Mouse (Mus musculus) midbrain, embryonic 15.5 days (tissue): ENCODE data around the gene Cenpa. TPM values are rescaled to one million over a fixed set of nuclear protein-coding genes. Genes with fewer than 3 reads are reported as not detected.

Experiments
- ATAC-seq: fragments of 200-750 bp; cut with Nextera tagmentation; replicated peaks from 2 replicates; pipeline ENCODE4 v1.8.0; 2017; ENCODE audit warnings: moderate TSS enrichment
- H3K27ac ChIP-seq: fragments of 300-500 bp; sonication (generic); 2 replicates; pipeline ENCODE4 v1.5.1; 2015; ENCODE audit warnings: mild to moderate bottlenecking, inconsistent platforms
- H3K27me3 ChIP-seq: fragments of 300-500 bp; sonication (generic); replicated peaks from 2 replicates; pipeline ENCODE4 v1.6.1; 2015; ENCODE audit warnings: inconsistent platforms
- H3K36me3 ChIP-seq: fragments of 300-500 bp; sonication (generic); replicated peaks from 2 replicates; pipeline ENCODE4 v1.6.1; 2015; ENCODE audit warnings: inconsistent platforms
- H3K4me1 ChIP-seq: fragments of 300-500 bp; sonication (generic); 2 replicates; pipeline ENCODE4 v1.6.1; 2015; ENCODE audit warnings: inconsistent platforms
- H3K4me2 ChIP-seq: fragments of 300-500 bp; sonication (generic); 2 replicates; pipeline ENCODE4 v1.6.1; 2015; ENCODE audit warnings: inconsistent platforms, mild to moderate bottlenecking, moderate library complexity
- H3K4me3 ChIP-seq: fragments of 300-500 bp; sonication (generic); 2 replicates; pipeline ENCODE4 v1.5.1; 2015; ENCODE audit warnings: mild to moderate bottlenecking, inconsistent platforms
- H3K9ac ChIP-seq: fragments of 300-500 bp; sonication (generic); 2 replicates; pipeline ENCODE4 v1.6.1; 2015; ENCODE audit warnings: mild to moderate bottlenecking, inconsistent platforms
- H3K9me3 ChIP-seq: fragments of 300-500 bp; sonication (generic); 2 replicates; pipeline ENCODE4 v1.6.1; 2016; ENCODE audit warnings: inconsistent platforms
- WGBS: fragments of 180-500 bp; shearing (Covaris S2); methylation state at CpG from one replicate; pipeline ENCODE4 v1.1.7; 2015; ENCODE audit warnings: mixed read lengths; 5-methylcytosine and 5-hydroxymethylcytosine counted together
- polyA plus RNA-seq: library from polyadenylated mRNA; unstranded; fragments of >200 nt; fragmentation: Nextera tagmentation; extraction: Ambion mirVana; gene quantifications from 2 replicates; pipeline ENCODE4 v1.2.1, GENCODE M21; 2015

Cenpa gene
- polyA plus RNA-seq, 1 experiment from 2014 or later = 39.4 TPM

DNA sequence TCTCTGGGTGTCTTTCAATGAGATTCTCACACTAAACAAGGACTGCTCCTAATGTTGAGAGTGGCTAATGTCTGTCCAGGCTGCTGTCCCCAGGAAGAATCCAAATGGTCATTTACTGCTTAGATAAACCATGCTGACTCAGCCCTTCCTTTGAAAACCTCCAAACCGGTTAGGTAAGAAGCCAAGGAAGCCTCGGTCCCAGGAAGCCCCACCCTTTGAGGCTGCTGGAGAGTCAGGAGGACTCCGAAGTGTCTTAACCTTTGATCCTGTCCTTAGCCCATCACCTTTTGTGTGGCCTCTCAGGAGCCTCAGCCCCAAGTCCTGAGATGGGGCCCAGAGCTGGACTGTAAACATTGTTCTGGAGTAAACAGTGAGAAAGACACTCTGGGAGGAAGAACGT is 17.0 kb upstream of the Cenpa start:
- peaks cover 21% of the 10 kb centered on the region for H3K4me1 ChIP-seq
- ATAC-seq = no peak
- H3K36me3 ChIP-seq = no peaks in the 10 kb centered on the region
- WGBS = 83% methylated on average over 4 of the region's 4 CpGs
- no peaks in the 10 kb centered on the region for H3K9me3 ChIP-seq
- H3K27me3 ChIP-seq = no peaks in the 10 kb centered on the region
- no peak overlapping the region for H3K4me2 ChIP-seq
- H3K27ac ChIP-seq = no peak overlapping the region
- H3K9ac ChIP-seq = no peak overlapping the region
- no peak overlapping the region for H3K4me3 ChIP-seq

DNA sequence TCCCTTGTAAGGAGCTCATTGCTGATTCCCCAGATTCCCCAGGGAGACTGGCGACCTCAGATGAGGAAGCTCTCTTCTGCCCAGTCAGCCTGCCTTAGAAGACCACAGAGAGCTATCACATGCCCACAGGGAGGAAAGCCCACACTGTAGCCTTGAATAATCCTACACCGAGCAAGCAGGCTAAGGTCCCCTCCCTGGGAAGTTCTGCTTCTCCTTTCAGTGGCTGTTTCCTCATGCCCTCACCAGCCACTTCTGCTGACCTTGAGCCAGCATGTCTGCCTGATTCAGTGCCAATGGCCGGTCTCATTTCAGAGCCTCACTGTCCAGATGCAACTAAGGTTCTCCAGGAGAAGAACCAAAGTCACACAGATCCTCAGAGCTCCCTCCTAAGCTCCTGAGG is 15.8 kb upstream of the Cenpa start:
- Histone ChIP-seq H3K9me3 (no peaks in the 10 kb centered on the region), H3K27me3 (no peaks in the 10 kb centered on the region), H3K4me3 (no peak overlapping the region), H3K27ac (no peak overlapping the region), H3K4me1 (peaks cover 21% of the 10 kb centered on the region), H3K9ac (no peak overlapping the region), H3K36me3 (peaks cover 3% of the 10 kb centered on the region; the same call in 1 of the 2 replicates), H3K4me2 (no peak overlapping the region)
- ATAC-seq = no peak
- 79% methylated on average over 3 of the region's 3 CpGs for WGBS

- Histone ChIP-seq H3K9me3 (no peaks in the 10 kb centered on the region), H3K4me2 (no peak overlapping the region), H3K4me1 (peaks cover 21% of the 10 kb centered on the region), H3K27me3 (no peaks in the 10 kb centered on the region), H3K36me3 (peaks cover 6% of the 10 kb centered on the region; the same call in 1 of the 2 replicates), H3K27ac (no peak overlapping the region), H3K9ac (no peak overlapping the region), H3K4me3 (no peak overlapping the region)
- WGBS = 89% methylated on average over 3 of the region's 3 CpGs
- ATAC-seq = no peak
Observed at GRCm38 (mm10) chr5:30651554-30651953, 15.0 kb upstream of the Cenpa start.

GRCm38 (mm10) chr5:30653246-30653645 is 13.3 kb upstream of the Cenpa start:
- Histone ChIP-seq H3K4me3 (no peak overlapping the region), H3K4me1 (peaks cover 13% of the 10 kb centered on the region), H3K27me3 (no peaks in the 10 kb centered on the region), H3K9ac (no peak overlapping the region), H3K36me3 (peaks cover 10% of the 10 kb centered on the region; the same call in 1 of the 2 replicates), H3K9me3 (no peaks in the 10 kb centered on the region), H3K27ac (no peak overlapping the region), H3K4me2 (no peak overlapping the region)
- ATAC-seq = no peak
- 91% methylated on average over 6 of the region's 6 CpGs for WGBS

- Histone ChIP-seq H3K9ac (no peak overlapping the region), H3K27me3 (no peaks in the 10 kb centered on the region), H3K4me1 (no peaks in the 10 kb centered on the region), H3K36me3 (peaks cover 10% of the 10 kb centered on the region; the same call in 1 of the 2 replicates), H3K27ac (no peak overlapping the region), H3K4me2 (no peak overlapping the region), H3K9me3 (no peaks in the 10 kb centered on the region), H3K4me3 (no peak overlapping the region)
- no peak for ATAC-seq
- WGBS = 85% methylated on average over 8 of the region's 8 CpGs
Observed at GRCm38 (mm10) chr5:30655042-30655441, 11.5 kb upstream of the Cenpa start.

- Histone ChIP-seq H3K4me2 (no peak overlapping the region), H3K4me1 (no peaks in the 10 kb centered on the region), H3K27ac (no peak overlapping the region), H3K27me3 (no peaks in the 10 kb centered on the region), H3K4me3 (no peak overlapping the region), H3K9ac (no peak overlapping the region), H3K36me3 (peaks cover 10% of the 10 kb centered on the region; the same call in 1 of the 2 replicates), H3K9me3 (no peaks in the 10 kb centered on the region)
- 91% methylated on average over 6 of the region's 6 CpGs for WGBS
- ATAC-seq = no peak
Observed at GRCm38 (mm10) chr5:30655526-30656195, 10.9 kb upstream of the Cenpa start.

- Histone ChIP-seq H3K27me3 (no peaks in the 10 kb centered on the region), H3K9me3 (no peaks in the 10 kb centered on the region), H3K4me2 (no peak overlapping the region), H3K36me3 (peaks cover 10% of the 10 kb centered on the region; the same call in 1 of the 2 replicates), H3K4me3 (no peak overlapping the region), H3K9ac (no peak overlapping the region), H3K27ac (no peak overlapping the region), H3K4me1 (no peaks in the 10 kb centered on the region)
- 81% methylated on average over 4 of the region's 4 CpGs for WGBS
- no peak for ATAC-seq
Observed at GRCm38 (mm10) chr5:30659042-30659441, 7.5 kb upstream of the Cenpa start.

GRCm38 (mm10) chr5:30660278-30660677 is 6.3 kb upstream of the Cenpa start:
- Histone ChIP-seq H3K36me3 (peaks cover 10% of the 10 kb centered on the region; the same call in 1 of the 2 replicates), H3K9me3 (no peaks in the 10 kb centered on the region), H3K27me3 (no peaks in the 10 kb centered on the region), H3K9ac (no peak overlapping the region), H3K27ac (no peak overlapping the region), H3K4me3 (no peak overlapping the region), H3K4me1 (no peaks in the 10 kb centered on the region), H3K4me2 (no peak overlapping the region)
- 88% methylated on average over 1 of the region's 1 CpGs for WGBS
- no peak for ATAC-seq

GRCm38 (mm10) chr5:30660813-30661212 is 5.8 kb upstream of the Cenpa start:
- H3K9ac ChIP-seq = no peak overlapping the region
- H3K4me1 ChIP-seq = no peaks in the 10 kb centered on the region
- WGBS = 95% methylated on average over 5 of the region's 5 CpGs
- H3K4me3 ChIP-seq = no peak overlapping the region
- peaks cover 7% of the 10 kb centered on the region; the same call in 1 of the 2 replicates for H3K36me3 ChIP-seq
- H3K9me3 ChIP-seq = no peaks in the 10 kb centered on the region
- no peak overlapping the region for H3K4me2 ChIP-seq
- ATAC-seq = no peak
- no peak overlapping the region for H3K27ac ChIP-seq
- H3K27me3 ChIP-seq = no peaks in the 10 kb centered on the region

GRCm38 (mm10) chr5:30665360-30665759 is 1.2 kb upstream of the Cenpa start:
- Histone ChIP-seq H3K9ac (no peak overlapping the region), H3K4me2 (no peak overlapping the region), H3K9me3 (no peaks in the 10 kb centered on the region), H3K27me3 (no peaks in the 10 kb centered on the region), H3K27ac (no peak overlapping the region), H3K4me1 (peaks cover 10% of the 10 kb centered on the region), H3K36me3 (no peaks in the 10 kb centered on the region), H3K4me3 (no peak overlapping the region)
- ATAC-seq = no peak
- WGBS = 93% methylated on average over 9 of the region's 9 CpGs

- WGBS = 62% methylated on average over 6 of the region's 6 CpGs
- no peak for ATAC-seq
- H3K36me3 ChIP-seq = no peaks in the 10 kb centered on the region
- H3K4me3 ChIP-seq = peak overlapping the region; percentile 62
- H3K4me2 ChIP-seq = peak overlapping the region; percentile 82
- peak overlapping the region; percentile 36 for H3K9ac ChIP-seq
- H3K27me3 ChIP-seq = no peaks in the 10 kb centered on the region
- H3K4me1 ChIP-seq = peaks cover 10% of the 10 kb centered on the region
- peak overlapping the region; percentile 66; the same call in 1 of the 2 replicates for H3K27ac ChIP-seq
- H3K9me3 ChIP-seq = no peaks in the 10 kb centered on the region
Observed at GRCm38 (mm10) chr5:30665968-30666367, 609 bp upstream of the Cenpa start.

DNA sequence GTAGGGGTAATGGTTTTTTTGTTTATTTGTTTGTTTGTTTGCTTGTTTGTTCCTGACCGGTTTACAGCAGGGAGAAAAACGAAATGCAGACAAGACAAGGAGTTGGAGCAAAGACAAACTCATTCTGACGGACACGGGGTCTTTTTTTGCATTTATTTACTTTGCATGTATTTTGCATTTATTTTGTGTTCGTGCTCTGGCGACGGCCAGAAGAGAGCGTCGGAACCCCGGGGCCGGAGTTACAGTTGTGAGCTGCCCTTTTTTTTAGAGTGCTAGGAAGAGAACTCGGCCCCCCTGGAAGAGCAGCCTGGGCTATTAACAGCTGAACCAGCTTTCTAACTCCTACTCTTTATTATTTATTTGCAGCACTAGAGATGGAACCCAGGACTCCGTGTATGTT is 638 bp downstream of the Cenpa start:
- Histone ChIP-seq H3K9ac (peak overlapping the region; percentile 48), H3K36me3 (no peaks in the 10 kb centered on the region), H3K4me3 (peak overlapping the region; percentile 62), H3K27me3 (no peaks in the 10 kb centered on the region), H3K4me2 (peak overlapping the region; percentile 82), H3K9me3 (no peaks in the 10 kb centered on the region), H3K27ac (no peak overlapping the region), H3K4me1 (peaks cover 10% of the 10 kb centered on the region)
- no peak for ATAC-seq
- WGBS = 1% methylated on average over 13 of the region's 13 CpGs

- 9% methylated on average over 3 of the region's 3 CpGs for WGBS
- H3K4me2 ChIP-seq = peak overlapping the region; percentile 82
- peak overlapping the region; percentile 48 for H3K9ac ChIP-seq
- H3K36me3 ChIP-seq = no peaks in the 10 kb centered on the region
- H3K27ac ChIP-seq = no peak overlapping the region
- peak overlapping the region; percentile 62 for H3K4me3 ChIP-seq
- H3K27me3 ChIP-seq = no peaks in the 10 kb centered on the region
- H3K9me3 ChIP-seq = no peaks in the 10 kb centered on the region
- H3K4me1 ChIP-seq = peaks cover 10% of the 10 kb centered on the region
- no peak for ATAC-seq
Observed at GRCm38 (mm10) chr5:30667686-30668085, 1.1 kb downstream of the Cenpa start.
